Mouse (Mus musculus): ENCODE data around the gene Wdr93. TPM values are rescaled to one million over a fixed set of nuclear protein-coding genes. Genes with fewer than 3 reads are reported as not detected.
"Not testable (repeated sequence)": the region's sequence is repeated elsewhere in the genome, so short reads cannot be mapped to it uniquely, and the experiment has no call there.

The Wdr93 gene
- polyA plus RNA-seq, 1 experiment from 2014 or later = 0.13 TPM

GRCm38 (mm10) chr7:79747659-79748058, 4.7 kb downstream of the Wdr93 start:
- no peak for DNase-seq (ENCODE audit: low spot score)

GRCm38 (mm10) chr7:79749511-79749910, 6.5 kb downstream of the Wdr93 start:
- no peak for DNase-seq (ENCODE audit: low spot score)

GRCm38 (mm10) chr7:79756334-79756733, 13.4 kb downstream of the Wdr93 start:
- DNase-seq (ENCODE audit: low spot score) = no peak

- no peak for DNase-seq (ENCODE audit: low spot score)
These were observed 15.2 kb downstream of the Wdr93 start for GRCm38 (mm10) chr7:79758176-79758575.

GRCm38 (mm10) chr7:79759766-79760165, 16.8 kb downstream of the Wdr93 start:
- DNase-seq (ENCODE audit: low spot score) = no peak

- DNase-seq (ENCODE audit: low spot score) = no peak
These were observed 18.3 kb downstream of the Wdr93 start for GRCm38 (mm10) chr7:79761124-79761876.

GRCm38 (mm10) chr7:79762106-79762505, 19.1 kb downstream of the Wdr93 start:
- no peak for DNase-seq (ENCODE audit: low spot score)

- no peak for DNase-seq (ENCODE audit: low spot score)
These were observed 23.0 kb downstream of the Wdr93 start for GRCm38 (mm10) chr7:79765991-79766390.

GRCm38 (mm10) chr7:79769664-79770063, 26.7 kb downstream of the Wdr93 start:
- no peak for DNase-seq (ENCODE audit: low spot score)

GRCm38 (mm10) chr7:79771561-79772512, 28.9 kb downstream of the Wdr93 start:
- DNase-seq (ENCODE audit: low spot score) = no peak

GRCm38 (mm10) chr7:79780647-79781626, 38.0 kb downstream of the Wdr93 start:
- peak; percentile 76 for DNase-seq (ENCODE audit: low spot score)

- no peak for DNase-seq (ENCODE audit: low spot score)
These were observed 39.0 kb downstream of the Wdr93 start for GRCm38 (mm10) chr7:79781826-79782515.

- DNase-seq (ENCODE audit: low spot score) = no peak
These were observed 39.5 kb downstream of the Wdr93 start for GRCm38 (mm10) chr7:79782516-79782855.

GRCm38 (mm10) chr7:79786295-79786694, 43.3 kb downstream of the Wdr93 start:
- DNase-seq (ENCODE audit: low spot score) = peak; percentile 57

GRCm38 (mm10) chr7:79789812-79790211, 46.8 kb downstream of the Wdr93 start:
- not testable (repeated sequence) for DNase-seq (ENCODE audit: low spot score)

- DNase-seq (ENCODE audit: low spot score) = peak; percentile 35
These were observed 49.9 kb downstream of the Wdr93 start for GRCm38 (mm10) chr7:79792635-79793421.

- DNase-seq (ENCODE audit: low spot score) = no peak
These were observed 50.7 kb downstream of the Wdr93 start, which contains the start of gene Mesp1 for GRCm38 (mm10) chr7:79793688-79794087. Mesp1 (minus strand) TSS chr7:79793788.

GRCm38 (mm10) chr7:79798606-79799005, 55.6 kb downstream of the Wdr93 start:
- no peak for DNase-seq (ENCODE audit: low spot score)

- peak; percentile 67 for DNase-seq (ENCODE audit: low spot score)
These were observed 56.1 kb downstream of the Wdr93 start for GRCm38 (mm10) chr7:79799048-79799447.

- DNase-seq (ENCODE audit: low spot score) = no peak
These were observed 56.5 kb downstream of the Wdr93 start for GRCm38 (mm10) chr7:79799506-79799905.

Measured in thymus, postnatal 0 days (tissue).